Mouse (Mus musculus) embryonic fibroblast, embryonic 13.5 days (primary cell): ENCODE data around the gene Ano1. TPM values are rescaled to one million over a fixed set of nuclear protein-coding genes. Genes with fewer than 3 reads are reported as not detected.

Source experiments
- H3K27ac ChIP-seq: 2 replicates; pipeline ENCODE4 v1.5.1; 2012; ENCODE audit warnings: low read length, control low read depth, inconsistent platforms; ENCODE audit not compliant: insufficient read depth
- H3K4me1 ChIP-seq: 2 replicates; pipeline ENCODE4 v1.6.1; 2011; ENCODE audit warnings: low read length; ENCODE audit not compliant: control insufficient read depth, insufficient read depth
- H3K4me3 ChIP-seq: 2 replicates; pipeline ENCODE4 v1.5.1; 2011; ENCODE audit warnings: mild to moderate bottlenecking, control low read depth, low read length; ENCODE audit not compliant: insufficient read depth
- CTCF ChIP-seq: IDR thresholded peaks from 2 replicates; pipeline ENCODE4 v1.5.1; 2011; ENCODE audit warnings: mild to moderate bottlenecking, control low read depth, low read length, moderate library complexity, borderline replicate concordance; ENCODE audit not compliant: insufficient read depth
- POLR2A ChIP-seq: IDR thresholded peaks from 2 replicates; pipeline ENCODE4 v1.6.1; 2011; ENCODE audit warnings: low read depth, mild to moderate bottlenecking, control low read depth, low read length, moderate library complexity
- polyA plus RNA-seq: library from polyadenylated mRNA; stranded (reverse); fragments of >200 nt; gene quantifications from 2 replicates; pipeline ENCODE4 v1.2.4, GENCODE M21; 2011; ENCODE audit warnings: low read depth; ENCODE audit not compliant: missing spikeins, insufficient read length

Ano1 gene
- polyA plus RNA-seq, 1 experiment: 5.2 TPM

DNA sequence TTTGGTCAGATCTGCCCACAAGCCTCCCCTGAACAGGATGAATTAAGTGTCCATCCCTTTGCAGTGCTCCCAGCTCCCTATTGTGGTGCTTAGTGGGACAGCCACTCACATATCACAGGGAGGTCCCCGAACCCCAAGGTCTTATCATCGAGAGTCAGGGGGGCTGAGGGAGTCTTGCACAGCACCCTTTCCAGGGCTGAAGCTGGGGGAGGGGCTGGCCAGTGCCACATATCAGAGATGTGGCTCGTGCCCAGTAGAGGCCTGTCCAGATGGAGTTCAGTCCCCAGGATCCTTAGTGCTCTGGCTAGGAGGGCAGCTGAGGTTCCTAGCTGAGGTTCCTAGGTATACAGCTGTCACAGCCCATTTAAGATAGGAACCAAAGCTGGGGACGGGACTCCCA, 32.4 kb upstream of the Ano1 start:
- Histone ChIP-seq H3K4me1 (no peaks in the 10 kb centered on the region), H3K4me3 (no peak overlapping the region), H3K27ac (no peak overlapping the region)
- TF ChIP-seq CTCF (no peak), POLR2A (no peak)

GRCm38 (mm10) chr7:144782402-144782801, 30.6 kb upstream of the Ano1 start:
- Histone ChIP-seq H3K4me1 (0 out of 2 replicates have a peak, but pooled peaks cover 2% of the 10 kb centered on the region), H3K4me3 (no peak overlapping the region), H3K27ac (no peak overlapping the region)
- TF ChIP-seq CTCF (no peak), POLR2A (no peak)

DNA sequence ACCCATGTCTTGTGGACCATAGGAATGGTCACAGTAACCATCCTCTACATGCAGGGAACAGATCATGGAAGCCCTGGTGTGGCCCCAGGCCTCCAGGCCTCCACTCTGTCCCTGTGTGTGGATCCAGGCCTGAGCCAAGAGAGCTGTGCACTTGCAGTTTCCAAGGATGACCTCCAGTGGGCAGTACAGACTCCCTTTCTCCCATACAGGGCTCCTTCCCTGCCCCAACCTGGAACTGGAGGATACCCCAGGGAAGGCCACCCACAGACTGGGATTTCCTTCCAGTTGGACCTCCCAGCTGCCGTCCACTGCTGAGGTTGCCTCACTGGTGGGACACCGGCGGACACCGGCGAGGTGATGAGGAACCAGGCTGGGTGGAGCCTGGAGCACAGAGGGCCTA, 29.6 kb upstream of the Ano1 start:
- H3K4me1 ChIP-seq: 0 out of 2 replicates have a peak, but pooled peaks cover 2% of the 10 kb centered on the region
- TF ChIP-seq CTCF (no peak; the same call in 1 of the 2 replicates), POLR2A (no peak)
- no peak overlapping the region for H3K4me3 ChIP-seq
- no peak overlapping the region for H3K27ac ChIP-seq

GRCm38 (mm10) chr7:144780190-144780589, 28.4 kb upstream of the Ano1 start:
- Histone ChIP-seq H3K27ac (no peak overlapping the region), H3K4me3 (no peak overlapping the region), H3K4me1 (0 out of 2 replicates have a peak, but pooled peaks cover 2% of the 10 kb centered on the region)
- TF ChIP-seq POLR2A: no peak
- TF ChIP-seq CTCF: no peak

GRCm38 (mm10) chr7:144779691-144780090, 27.9 kb upstream of the Ano1 start:
- Histone ChIP-seq H3K4me1 (0 out of 2 replicates have a peak, but pooled peaks cover 2% of the 10 kb centered on the region), H3K27ac (no peak overlapping the region), H3K4me3 (no peak overlapping the region)
- TF ChIP-seq CTCF (no peak), POLR2A (no peak)

- Histone ChIP-seq H3K4me3 (no peak overlapping the region), H3K4me1 (0 out of 2 replicates have a peak, but pooled peaks cover 2% of the 10 kb centered on the region), H3K27ac (peak overlapping the region; percentile 45; the same call in 1 of the 2 replicates)
- TF ChIP-seq CTCF (no peak), POLR2A (no peak)
These were observed 26.0 kb upstream of the Ano1 start for GRCm38 (mm10) chr7:144777805-144778204.

DNA sequence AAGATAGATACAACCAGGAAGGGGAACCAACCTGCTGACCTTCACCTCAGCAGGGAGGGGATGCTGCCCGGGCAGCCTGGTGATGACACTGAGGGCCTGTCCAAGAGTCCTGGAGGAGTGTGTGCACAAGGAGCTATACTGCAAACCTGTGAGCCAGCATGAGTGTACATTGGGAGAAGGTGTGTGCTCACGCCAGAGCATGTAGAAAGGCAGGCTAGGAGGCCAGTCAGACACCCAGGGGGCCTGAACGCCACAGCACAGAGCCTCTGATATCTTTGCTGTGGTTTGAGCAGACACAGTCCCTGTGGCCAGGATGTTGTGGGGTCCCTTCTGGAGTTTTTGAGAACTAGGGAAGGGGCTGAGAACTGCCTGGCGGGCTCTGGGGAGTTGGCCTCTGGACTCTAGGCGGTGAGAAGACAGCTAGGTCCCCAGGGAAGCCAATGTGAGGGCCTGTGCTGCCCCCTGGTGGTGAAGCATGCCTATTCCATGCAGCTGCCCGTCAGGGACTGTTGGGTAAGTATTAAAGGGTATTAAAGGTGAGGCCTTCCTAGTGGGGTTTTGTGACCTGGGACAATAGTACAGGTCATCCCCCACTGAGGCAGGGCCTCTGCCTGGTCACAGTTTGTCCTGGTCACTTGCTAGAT, 24.2 kb upstream of the Ano1 start:
- 0 out of 2 replicates have a peak, but pooled peaks cover 2% of the 10 kb centered on the region for H3K4me1 ChIP-seq

DNA sequence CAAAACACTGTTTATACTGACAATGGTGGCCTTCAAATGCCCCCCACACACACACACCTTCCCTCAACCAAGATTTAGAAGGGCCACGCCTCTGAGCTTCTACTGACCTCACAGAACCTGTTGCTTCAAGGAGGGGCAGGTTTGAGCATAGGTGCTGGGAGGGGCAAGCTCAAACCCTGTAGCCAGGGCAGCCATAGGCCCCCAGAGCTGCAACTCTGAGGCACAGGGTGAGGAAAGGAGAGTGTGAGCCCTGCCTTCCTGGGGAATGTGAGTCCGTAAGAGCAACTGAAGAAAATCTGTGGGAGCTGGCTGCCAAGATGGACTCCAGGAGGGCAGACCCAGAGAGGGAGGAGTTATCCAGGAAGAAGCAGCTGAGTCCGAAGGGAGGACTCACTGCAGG, 23.4 kb upstream of the Ano1 start:
- Histone ChIP-seq H3K4me3 (no peak overlapping the region), H3K27ac (no peak overlapping the region), H3K4me1 (0 out of 2 replicates have a peak, but pooled peaks cover 2% of the 10 kb centered on the region)
- TF ChIP-seq CTCF: no peak
- no peak for TF ChIP-seq POLR2A

More for the DNA sequence above, 24.2 kb upstream of the Ano1 start:
- no peak overlapping the region for H3K27ac ChIP-seq
- TF ChIP-seq POLR2A (no peak), CTCF (peak; percentile 90)
- no peak overlapping the region for H3K4me3 ChIP-seq

- Histone ChIP-seq H3K4me3 (no peak overlapping the region), H3K4me1 (peaks cover 2% of the 10 kb centered on the region; the same call in 1 of the 2 replicates), H3K27ac (no peak overlapping the region)
- TF ChIP-seq POLR2A (no peak), CTCF (no peak)
These were observed 22.5 kb upstream of the Ano1 start for GRCm38 (mm10) chr7:144774283-144774682.

- H3K27ac ChIP-seq: no peak overlapping the region
- H3K4me1 ChIP-seq: no peaks in the 10 kb centered on the region; the same call in 1 of the 2 replicates
- no peak for TF ChIP-seq POLR2A
- TF ChIP-seq CTCF: no peak
These were observed 18.3 kb upstream of the Ano1 start for GRCm38 (mm10) chr7:144770116-144770515.

More at GRCm38 (mm10) chr7:144770116-144770515, 18.3 kb upstream of the Ano1 start:
- H3K4me3 ChIP-seq: no peak overlapping the region
